Mouse (Mus musculus): ENCODE measurements around the gene Pi16. TPM values are rescaled to one million over a fixed set of nuclear protein-coding genes. Genes with fewer than 3 reads are reported as not detected.
"Not testable (repeated sequence)": the region's sequence is repeated elsewhere in the genome, so short reads cannot be mapped to it uniquely, and the experiment has no call there.

Gene Pi16
- total RNA-seq (2022), result 10 to 100 TPM; 12.3 to 27.4 (median 16.7) TPM

- DNase-seq (ENCODE audit: low spot score in 2 of 2), result not testable (repeated sequence)
Observed at GRCm38 (mm10) chr17:29317380-29317779, at the start of gene Pi16. TSS of gene Pi16 (plus strand) at chr17:29317680.

GRCm38 (mm10) chr17:29267931-29268681 lies 49.4 kb upstream of the Pi16 start:
- DNase-seq (ENCODE audit: low spot score in 2 of 2), result no peak

- peak; percentile 94 to 97 for DNase-seq (ENCODE audit: low spot score in 2 of 2)
Observed at GRCm38 (mm10) chr17:29268682-29269348, 48.7 kb upstream of the Pi16 start, which contains the start of gene BC004004. TSS of gene BC004004 (plus strand) at chr17:29268788.

GRCm38 (mm10) chr17:29269349-29269706 lies 48.2 kb upstream of the Pi16 start:
- no peak for DNase-seq (ENCODE audit: low spot score in 2 of 2)

GRCm38 (mm10) chr17:29270148-29270698 lies 47.3 kb upstream of the Pi16 start:
- no peak for DNase-seq (ENCODE audit: low spot score in 2 of 2)

- DNase-seq (ENCODE audit: low spot score in 2 of 2), result no peak
Observed at GRCm38 (mm10) chr17:29273156-29273555, 44.3 kb upstream of the Pi16 start.

- DNase-seq (ENCODE audit: low spot score in 2 of 2), result peak; percentile 20 to 21
Observed at GRCm38 (mm10) chr17:29273889-29274288, 43.6 kb upstream of the Pi16 start.

- DNase-seq (ENCODE audit: low spot score in 2 of 2), result no peak
Observed at GRCm38 (mm10) chr17:29280422-29280821, 37.1 kb upstream of the Pi16 start.

- no peak for DNase-seq (ENCODE audit: low spot score in 2 of 2)
Observed at GRCm38 (mm10) chr17:29281541-29281940, 35.9 kb upstream of the Pi16 start.

- DNase-seq (ENCODE audit: low spot score in 2 of 2), result no peak
Observed at GRCm38 (mm10) chr17:29282216-29282952, 35.1 kb upstream of the Pi16 start.

- no peak for DNase-seq (ENCODE audit: low spot score in 2 of 2)
Observed at GRCm38 (mm10) chr17:29291793-29292192, 25.7 kb upstream of the Pi16 start.

GRCm38 (mm10) chr17:29292996-29293395 lies 24.5 kb upstream of the Pi16 start:
- DNase-seq (ENCODE audit: low spot score in 2 of 2), result no peak

GRCm38 (mm10) chr17:29293807-29294605 lies 23.5 kb upstream of the Pi16 start:
- DNase-seq (ENCODE audit: low spot score in 2 of 2), result no peak

- no peak for DNase-seq (ENCODE audit: low spot score in 2 of 2)
Observed at GRCm38 (mm10) chr17:29295835-29296234, 21.6 kb upstream of the Pi16 start.

GRCm38 (mm10) chr17:29297321-29297720 lies 20.2 kb upstream of the Pi16 start:
- DNase-seq (ENCODE audit: low spot score in 2 of 2), result no peak

- DNase-seq (ENCODE audit: low spot score in 2 of 2), result no peak
Observed at GRCm38 (mm10) chr17:29297813-29298212, 19.7 kb upstream of the Pi16 start.

GRCm38 (mm10) chr17:29299282-29299681 lies 18.2 kb upstream of the Pi16 start:
- no peak for DNase-seq (ENCODE audit: low spot score in 2 of 2)

- no peak for DNase-seq (ENCODE audit: low spot score in 2 of 2)
Observed at GRCm38 (mm10) chr17:29300926-29301325, 16.6 kb upstream of the Pi16 start.

- no peak for DNase-seq (ENCODE audit: low spot score in 2 of 2)
Observed at GRCm38 (mm10) chr17:29301421-29301820, 16.1 kb upstream of the Pi16 start.

GRCm38 (mm10) chr17:29302149-29302548 lies 15.3 kb upstream of the Pi16 start:
- DNase-seq (ENCODE audit: low spot score in 2 of 2), result no peak

- no peak for DNase-seq (ENCODE audit: low spot score in 2 of 2)
Observed at GRCm38 (mm10) chr17:29303087-29303486, 14.4 kb upstream of the Pi16 start.

Measured in gastrocnemius, adult 8-10 months (tissue).